Mouse (Mus musculus) activated CD4-positive, CD25-positive, alpha-beta regulatory T cell (primary cell): ENCODE measurements around the gene Ttc17. TPM values are rescaled to one million over a fixed set of nuclear protein-coding genes. Genes with fewer than 3 reads are reported as not detected.

ENCODE experiments used
- polyA plus RNA-seq, 2 experiments: library from polyadenylated mRNA; unstranded; fragments of 100-300 nt; shearing (Covaris generic); gene quantifications; one replicate each; pipeline ENCODE4 v1.2.1; 2017

Gene Ttc17
- polyA plus RNA-seq: 10 to 100 TPM; 39.7 to 48.3 TPM

GRCm38 (mm10) chr2:94406083-94406957, at the start of gene Ttc17:
Gene Ttc17 (minus strand): TSS chr2:94406689.

Other genes starting within 250 kb of the Ttc17 start
- gene Hsd17b12, start 248.7 kb downstream of the Ttc17 start, polyA plus RNA-seq: 10 to 100 TPM; 55.7 to 66.4 TPM
- gene Api5, start 31.4 kb upstream of the Ttc17 start, polyA plus RNA-seq: 100 to 1,000 TPM; 142 to 149 TPM